Mouse (Mus musculus): ENCODE measurements at regions not wholly inside any gene's neighbourhood (a gene's known extent, or its start where the extent isn't known, plus 50 kb on each side); places are given as distances from the start of the nearest gene placed in this dataset.

- no peak for TF ChIP-seq CTCF (IDR thresholded peaks at IDR 0.05; ENCODE audit: low read depth)
- TF ChIP-seq EP300 (optimal IDR thresholded peaks at IDR 0.05) = no peak
Observed at GRCm38 (mm10) chr17:88273520-88273919, 167.0 kb upstream of the Foxn2 start.

Data from stomach, postnatal 0 days (tissue).